Mouse (Mus musculus) embryo, embryonic 10.5 days (tissue): Measurements from ENCODE around the gene Ankrd13d.

Experiments used
- DNase-seq: peaks from one replicate; pipeline ENCODE4 v3.0.0-alpha.2; 2015; ENCODE audit warnings: low spot score

Ankrd13d gene

DNA sequence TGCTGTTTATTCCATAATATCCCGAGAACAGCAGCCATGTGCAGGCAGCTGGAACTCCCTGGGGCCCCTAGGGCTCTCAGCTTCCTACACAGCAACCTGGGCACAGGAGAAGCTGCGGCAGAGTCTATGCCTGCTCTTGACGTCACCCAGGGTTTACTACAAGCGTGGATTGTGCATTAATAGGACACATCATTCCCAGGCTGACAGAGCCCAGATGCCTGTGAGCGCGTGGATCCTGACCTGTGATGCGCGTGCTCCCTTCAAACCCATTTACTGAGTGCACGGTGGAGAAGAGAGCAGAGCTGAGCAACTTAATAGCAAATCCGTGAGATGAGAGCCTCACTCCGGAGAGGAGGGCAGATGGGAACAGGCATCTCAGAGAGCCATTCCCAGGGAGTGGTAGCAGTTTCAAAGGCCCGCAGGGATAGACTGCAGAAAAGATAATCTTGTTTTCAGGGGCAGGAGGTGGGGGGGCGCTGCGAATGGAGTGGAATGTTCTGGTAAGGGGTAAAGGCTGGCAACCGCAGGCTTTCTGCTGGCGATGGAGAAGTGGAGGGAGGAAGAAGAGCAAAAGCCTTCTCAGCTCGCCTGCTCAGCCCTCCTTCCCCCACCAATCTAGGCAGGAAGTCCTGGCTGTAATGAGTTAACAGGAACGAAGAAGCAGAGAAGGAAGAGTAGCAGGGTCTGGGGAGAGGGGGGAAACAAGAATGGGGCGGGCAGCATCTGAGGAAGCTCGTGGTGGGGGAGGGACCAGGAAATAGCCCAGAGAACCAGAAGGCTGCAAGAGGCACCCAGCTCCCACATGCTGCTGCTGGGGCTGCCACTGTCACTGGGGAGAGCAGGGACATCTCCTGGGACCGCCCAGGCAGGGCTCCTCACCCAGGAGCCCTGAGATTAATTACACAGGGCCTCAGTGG lies 19.1 kb upstream of the Ankrd13d start:
- DNase-seq: peak; percentile 45

DNA sequence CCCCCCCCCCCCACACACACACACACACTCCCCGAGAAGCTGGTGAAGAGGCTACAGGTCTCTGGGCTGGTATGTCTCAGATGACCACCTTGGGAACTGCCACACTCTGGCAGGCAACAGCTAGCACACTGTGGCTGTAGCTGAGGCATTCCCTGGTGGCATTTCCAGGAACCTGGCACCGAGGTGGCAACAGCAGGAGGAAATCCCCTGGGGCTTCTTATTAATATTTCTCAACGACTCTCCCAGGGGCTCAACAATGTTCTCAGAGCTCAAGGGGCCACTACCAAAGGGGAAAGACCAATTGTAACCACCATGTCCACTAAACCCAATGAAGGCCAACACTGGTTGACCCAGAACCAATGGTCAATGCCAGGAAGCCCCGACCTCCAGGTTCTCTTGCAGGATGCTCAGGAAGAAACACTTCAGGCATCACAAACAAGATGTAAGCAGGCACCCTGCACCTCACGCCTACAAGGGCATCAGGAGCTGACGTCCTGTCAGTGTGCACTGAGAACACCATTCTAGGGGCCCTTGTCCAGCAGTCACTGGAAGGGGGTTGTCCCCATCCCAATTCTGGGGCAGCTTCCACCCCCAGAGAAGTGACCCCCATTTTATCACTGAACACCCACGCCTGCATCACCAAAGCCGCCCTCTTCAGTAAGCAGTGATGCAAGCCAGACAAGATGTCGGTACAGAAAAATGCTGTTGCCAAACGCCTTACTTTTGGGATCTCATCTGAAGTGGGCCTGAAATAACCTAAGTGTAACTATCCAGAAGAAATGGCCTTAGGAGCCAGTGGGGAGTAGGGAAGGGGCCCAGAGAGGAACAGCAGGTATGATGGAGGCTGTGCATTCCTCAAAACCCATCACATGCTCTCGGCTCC lies 18.2 kb upstream of the Ankrd13d start:
- no peak for DNase-seq

DNA sequence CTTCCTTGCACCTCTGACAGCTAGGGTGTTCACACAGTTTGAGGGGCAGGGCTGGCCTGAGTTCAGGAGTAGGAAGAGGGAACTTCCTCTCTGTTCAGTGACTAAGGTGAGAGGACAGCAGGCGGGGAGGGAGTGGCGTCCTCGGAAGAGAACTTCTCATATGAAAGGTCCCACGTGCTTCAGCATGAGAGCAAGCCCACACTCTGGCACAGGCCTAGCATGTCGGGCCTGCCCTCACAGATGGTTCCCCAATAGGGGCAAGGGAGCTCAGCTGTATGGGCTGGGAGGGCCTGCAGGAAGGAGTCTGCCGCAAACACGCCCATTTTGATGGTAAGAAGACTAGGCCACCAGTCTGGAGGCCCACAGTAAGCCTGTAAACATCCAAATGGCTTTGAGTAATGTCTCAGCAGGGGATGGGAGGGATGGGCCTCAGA lies 17.4 kb upstream of the Ankrd13d start:
- DNase-seq: no peak

DNA sequence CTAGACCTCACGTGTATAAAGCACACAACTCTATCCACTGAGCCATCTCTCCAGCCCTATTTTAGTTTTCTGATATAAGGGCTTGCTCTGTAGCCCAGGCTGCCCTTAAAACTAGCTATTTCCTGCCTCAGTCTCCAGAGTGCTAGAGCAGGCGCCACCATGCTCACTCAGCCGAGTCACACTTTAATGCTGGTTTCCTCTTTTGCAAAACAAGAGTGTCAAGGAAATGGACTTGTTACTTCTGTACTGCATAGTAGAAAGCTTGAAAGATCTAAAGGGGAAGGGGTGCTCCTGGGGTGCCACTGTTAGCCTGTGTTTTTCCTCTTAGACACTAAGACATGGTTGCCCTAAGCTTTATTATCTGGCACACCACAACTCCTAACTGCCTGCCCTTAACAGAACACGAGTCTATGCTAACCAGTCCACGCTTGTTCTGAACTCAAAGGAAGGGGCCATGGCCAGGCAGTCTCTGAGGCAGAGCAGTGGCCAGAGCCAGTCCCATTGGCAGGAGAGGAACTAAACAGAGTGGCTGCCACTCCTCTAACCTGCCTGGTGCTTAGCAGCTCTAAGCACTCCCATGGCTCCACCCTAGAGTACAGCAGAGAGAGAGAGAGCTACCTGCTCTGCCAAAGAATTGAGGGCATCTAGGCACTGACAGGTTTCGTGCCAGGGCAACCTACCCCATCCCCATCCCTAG lies 16.8 kb upstream of the Ankrd13d start:
- DNase-seq: no peak

DNA sequence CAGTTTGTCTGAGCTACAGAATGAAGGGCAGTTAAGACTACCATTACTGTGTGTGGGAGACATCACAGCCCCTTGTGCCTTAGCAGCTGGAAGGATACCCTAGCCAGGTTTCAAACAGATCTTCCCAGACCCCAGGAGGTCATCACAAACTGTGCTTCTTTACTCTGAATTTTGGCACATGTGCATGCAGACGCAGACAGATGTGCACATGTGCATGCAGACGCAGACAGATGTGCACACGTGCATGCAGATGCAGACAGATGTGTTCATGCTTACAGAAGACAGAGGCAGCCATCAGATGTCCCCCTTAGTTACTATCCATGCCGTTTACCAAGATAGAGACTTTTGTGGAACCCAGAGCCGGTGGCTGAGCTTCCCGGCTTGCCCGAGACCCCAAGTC lies 16.2 kb upstream of the Ankrd13d start:
- DNase-seq: no peak

DNA sequence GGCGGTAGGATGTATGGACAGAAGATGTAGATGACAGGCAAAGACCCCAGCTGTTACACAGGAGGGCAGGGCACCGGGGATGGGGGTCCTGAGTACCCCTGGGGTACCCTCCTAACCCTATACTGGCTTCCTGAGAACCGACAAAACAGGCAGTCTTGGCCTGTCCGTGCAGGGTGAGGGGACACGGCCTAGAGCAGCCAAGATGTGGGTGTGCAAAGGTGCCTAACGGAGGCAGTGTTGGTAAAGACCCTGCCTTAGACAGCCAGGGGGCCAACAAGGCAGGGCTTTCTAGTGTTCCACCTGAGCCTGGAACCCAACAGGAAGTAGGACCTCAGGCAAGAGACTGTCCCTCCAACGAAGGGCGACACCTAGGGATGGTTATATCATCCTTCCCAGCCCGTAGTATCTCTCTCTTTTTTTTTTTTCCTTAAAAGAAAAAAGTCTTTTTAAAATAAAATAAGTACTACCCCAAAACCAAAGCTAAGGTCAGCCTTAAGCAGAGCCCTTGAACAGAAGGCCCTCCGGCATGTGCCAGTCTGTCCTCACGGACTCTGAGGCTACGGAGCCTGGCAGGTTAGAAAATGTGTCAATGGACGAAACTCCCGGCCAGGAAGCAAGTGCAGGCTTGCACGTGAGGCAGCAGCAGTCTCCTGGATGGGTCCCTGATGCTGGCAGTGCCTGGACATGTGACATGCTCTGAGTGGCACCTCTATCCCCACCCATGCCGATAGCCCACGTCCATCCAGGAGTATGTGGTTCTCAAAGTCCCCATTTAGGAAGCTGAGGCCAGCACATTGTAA lies 15.6 kb upstream of the Ankrd13d start:
- no peak for DNase-seq

DNA sequence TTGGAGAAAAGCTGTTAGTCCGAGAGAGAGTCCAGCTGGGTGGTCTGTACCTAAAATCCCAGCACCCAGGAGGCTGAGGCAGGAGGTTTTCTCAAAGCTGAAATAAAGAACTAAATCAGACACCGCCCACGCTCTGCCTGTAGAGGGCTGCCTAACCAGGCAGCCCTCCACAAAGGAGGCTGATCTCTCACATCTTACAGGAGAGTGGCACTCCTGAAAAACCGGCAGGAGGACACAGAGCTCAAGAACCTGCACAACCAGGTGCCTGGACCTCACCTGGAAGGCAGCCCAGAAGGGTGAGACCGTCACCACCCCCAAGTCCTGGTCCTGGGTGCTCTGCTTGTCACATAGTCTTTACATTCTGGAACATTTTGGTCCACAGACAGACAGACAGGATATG lies 14.9 kb upstream of the Ankrd13d start:
- no peak for DNase-seq

DNA sequence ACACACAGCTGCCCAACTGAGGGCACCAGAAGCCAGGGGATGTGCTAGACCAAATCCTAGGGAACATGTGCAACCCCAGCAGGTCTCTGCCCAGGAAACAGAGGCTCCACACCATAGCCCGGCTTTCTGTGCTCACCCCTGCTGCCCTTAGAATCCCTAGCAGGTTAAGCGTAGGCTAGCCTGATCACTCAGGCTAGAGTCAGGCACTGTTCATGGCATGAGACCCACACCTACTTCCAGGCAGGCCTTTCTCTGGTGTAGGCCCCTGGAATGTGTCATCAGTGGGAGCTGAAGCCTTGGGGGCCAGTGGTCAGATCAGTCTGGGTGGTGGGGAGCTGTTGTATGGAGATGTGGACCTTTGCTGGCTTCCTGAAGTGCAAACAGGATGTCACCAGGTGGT lies 13.7 kb upstream of the Ankrd13d start:
- no peak for DNase-seq

DNA sequence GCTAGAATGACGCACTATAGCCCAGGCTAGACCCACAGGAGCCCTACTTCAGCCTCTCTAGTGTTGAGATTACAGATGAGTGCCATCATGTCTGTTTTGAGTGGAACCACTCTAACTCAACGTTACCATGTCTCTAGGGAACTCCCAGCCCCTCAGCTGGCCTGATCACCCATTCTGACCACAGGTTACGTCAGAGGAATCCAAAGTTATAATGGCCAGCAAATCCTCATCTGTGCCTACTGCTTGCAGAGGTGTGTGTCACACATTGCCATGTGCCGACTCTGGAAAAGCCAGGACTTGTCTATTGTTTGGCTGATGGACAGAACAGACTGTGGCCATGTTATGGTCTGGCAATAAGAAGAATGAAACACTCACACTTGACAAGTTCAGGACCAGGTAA lies 12.5 kb upstream of the Ankrd13d start:
- DNase-seq: no peak

DNA sequence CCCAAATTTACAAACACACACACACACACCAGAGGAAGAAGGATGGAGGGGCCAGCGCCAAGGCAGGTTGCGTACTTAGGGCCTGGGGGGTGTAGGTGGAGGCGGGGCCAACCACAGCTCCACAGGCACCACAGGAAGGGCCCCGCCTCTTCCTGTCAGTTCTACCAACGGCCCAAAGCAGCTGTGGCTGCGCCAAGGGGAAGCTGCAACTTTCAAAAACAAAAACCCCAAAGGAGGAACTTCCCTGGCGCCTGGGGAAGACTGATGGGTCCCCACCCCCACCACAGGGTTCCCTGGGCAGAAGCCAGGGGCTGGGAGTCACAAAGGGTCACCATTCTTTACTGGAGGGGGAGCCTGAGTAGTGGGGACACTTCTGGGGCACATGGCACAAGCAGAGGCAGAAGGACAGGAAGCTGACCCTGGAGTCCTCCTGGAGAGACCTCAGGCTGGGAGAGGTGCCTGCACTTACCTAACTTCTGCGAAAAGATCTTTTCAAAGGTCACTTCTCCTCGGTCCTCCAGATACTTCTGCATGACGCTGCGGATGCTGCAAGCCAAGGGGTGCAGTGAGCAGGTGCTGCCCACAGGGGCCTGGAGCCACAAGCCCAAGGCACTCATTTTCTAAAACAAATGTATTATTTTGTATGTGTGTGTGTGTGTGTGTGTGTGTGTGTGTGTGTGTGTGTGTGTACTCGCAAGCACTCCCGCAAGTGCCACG lies 11.6 kb upstream of the Ankrd13d start:
- no peak for DNase-seq

DNA sequence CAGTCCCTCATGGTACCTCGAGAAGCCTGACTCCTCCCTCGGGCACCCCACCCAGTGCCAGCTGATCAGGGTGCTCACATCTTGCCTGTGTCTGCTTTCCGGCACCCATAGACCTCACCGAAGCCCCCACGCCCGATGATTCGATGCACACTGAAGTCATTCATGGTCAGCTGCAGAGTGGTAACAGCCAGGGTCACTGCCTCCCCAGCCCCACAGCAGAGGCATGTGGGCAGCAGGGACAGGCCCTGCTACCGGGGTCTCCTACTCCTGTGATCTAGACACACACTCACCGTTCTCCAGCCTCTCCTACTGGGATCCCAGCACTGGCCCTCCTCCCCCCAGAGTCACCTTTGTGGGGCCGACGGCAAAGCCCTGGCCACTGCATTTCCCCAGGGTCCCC lies 8.2 kb upstream of the Ankrd13d start:
- DNase-seq: no peak

DNA sequence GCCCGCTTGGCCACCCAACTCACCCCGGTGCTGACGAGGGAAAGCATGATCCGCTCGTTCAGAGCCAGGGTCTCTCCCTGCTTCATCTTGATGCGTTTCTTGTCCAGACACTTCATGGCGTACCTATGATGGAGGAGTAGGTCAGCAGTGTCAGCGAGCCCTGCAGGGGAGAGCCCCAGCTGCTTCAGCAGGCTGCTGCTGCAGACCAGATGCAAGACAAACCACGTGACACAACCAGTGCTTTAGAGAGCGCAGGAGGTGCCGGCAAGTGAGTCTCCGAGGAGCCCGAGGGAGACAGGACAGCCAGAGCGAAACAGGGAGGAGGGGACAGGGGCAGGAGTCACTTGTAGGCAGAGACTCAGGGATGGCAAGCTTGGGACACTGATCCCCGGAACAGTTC lies 7.8 kb upstream of the Ankrd13d start:
- DNase-seq: no peak

DNA sequence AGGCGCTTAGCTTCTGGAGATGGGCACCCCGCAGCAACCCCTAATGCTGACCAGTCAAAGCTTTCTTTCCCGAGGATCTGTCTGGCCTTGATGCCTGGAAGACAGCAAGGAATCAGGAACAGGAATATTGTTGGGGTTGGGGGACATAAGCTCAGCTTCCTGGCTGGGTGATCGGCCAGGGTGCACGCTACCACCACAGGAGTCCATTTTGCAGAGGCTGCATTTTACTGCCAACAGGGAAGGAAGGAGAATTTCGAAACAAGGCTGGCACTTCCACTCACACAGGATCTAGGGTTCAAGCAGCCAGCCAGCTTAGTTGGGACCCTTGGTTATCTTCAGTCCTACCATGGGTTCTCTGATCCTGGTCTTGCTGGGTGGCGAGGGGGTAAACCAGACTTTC lies 716 bp upstream of the Ankrd13d start:
- DNase-seq: no peak

DNA sequence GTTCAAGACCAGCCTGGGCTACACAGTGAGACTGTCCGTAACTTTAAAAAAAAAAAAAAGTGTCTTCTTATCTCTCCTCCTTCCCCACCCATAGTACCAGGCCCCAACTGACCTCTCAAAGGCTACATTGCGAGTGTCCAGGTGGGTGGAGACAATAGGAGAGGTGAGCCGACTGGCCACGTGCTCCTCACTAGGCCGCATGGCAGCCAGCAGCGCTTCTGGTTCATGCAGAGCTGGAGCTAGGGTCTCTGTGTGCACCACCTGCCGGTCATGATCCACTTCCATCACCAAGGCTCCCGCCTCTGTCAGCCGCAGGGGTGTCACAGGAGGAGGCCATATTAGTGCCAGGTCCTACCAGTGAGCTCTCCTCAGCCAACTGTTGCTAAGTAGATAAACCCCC lies 2.5 kb downstream of the Ankrd13d start:
- no peak for DNase-seq

DNA sequence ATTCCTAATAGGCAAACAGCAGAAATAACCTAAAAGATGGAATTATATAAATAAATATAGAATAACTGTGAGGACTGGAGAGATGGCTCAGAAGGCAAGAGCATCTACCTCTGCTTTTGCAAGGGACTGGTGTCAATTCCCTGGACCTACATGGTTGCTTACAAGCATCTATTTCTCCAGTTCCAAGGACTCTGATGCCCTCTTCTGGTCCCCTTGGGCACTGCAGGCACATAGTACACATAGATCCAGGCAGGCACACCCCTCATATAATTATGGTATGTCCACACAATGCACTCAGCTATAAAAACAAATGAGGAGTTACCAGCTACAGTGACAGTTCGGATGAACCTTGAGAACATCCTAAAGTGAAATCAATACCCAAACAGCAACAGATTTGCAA lies 3.5 kb downstream of the Ankrd13d start:
- no peak for DNase-seq

DNA sequence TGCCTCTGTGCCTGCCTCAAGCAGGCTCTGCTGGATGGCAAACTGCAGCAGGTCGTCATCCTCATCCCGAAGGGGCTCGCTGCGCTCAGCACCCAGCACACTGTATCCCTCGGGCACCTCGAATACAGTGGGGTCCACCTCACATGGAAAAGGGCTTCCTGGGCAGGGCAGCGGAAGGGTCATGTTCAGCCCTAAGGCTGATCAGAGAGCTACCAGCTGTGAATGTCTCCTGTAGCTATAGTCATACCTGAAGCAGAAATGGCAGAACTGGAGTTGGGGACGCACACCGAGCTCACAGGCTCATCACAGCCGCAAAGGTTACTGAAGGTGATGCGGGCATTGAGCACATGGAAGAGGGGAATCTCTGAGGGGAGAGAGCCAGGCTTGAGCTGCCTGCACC lies 12.0 kb downstream of the Ankrd13d start:
- DNase-seq: no peak

DNA sequence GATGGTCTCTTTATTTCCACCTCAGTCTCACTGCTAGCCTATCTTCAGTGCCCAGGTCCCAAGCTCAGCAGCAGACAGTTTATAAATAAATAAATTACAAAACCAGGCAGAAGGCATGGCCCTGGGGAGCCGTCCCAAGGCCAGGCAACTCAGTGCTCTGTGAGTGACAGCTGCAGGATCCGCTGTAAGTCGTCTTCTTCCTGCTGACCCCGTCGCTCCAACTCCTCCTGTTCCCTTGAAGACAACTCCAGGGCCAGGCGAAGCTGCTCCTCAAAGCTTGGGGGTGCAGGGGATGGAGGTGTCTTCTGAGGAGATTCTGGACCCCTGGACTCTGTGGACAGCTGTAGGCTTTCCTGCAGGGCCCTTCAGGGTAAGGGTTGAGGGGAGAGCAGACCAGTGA lies 12.8 kb downstream of the Ankrd13d start:
- DNase-seq: no peak

DNA sequence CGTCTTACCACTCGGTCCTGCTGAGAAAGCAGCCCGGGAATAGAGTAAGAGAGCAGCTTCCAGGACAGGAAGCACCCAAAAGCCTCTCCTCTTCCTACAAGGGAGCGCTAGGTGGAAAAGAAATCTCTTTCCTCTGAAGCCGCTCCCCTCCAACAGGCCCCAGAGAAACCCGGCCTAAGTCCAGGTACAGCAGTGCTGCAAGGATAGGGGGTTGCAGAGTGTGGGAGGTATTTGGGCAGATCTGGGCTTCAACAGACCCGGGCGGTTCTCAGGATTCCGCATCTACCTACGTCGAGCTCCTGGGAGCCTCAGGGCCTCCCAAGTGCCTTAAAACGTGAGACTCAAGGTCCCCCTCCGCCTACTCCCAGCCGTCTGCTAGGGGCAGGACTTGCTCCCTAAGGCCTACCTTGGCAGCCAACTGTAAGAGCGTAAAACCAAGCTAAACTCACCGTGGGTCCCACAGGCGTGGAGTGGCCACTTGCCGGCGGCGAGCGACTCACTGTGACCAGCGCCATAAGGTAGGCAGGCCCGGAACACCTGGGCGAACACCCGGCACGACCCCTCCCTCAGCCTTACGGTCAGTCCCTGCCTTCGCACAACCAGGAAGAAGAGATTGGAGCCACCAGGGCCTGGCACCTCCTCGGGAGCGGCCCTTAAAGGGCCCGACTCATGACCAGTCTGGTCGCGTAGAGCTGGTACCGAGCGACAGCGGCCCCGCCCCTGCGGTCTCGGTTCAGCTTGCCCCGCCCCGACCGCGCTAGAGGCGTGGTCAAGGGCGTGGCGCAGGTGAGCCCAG lies 14.2 kb downstream of the Ankrd13d start, which contains the start of gene Ssh3:
Ssh3 (minus strand) TSS at position 615 of the 796 bp plus-strand sequence.
- peak; percentile 34 for DNase-seq

DNA sequence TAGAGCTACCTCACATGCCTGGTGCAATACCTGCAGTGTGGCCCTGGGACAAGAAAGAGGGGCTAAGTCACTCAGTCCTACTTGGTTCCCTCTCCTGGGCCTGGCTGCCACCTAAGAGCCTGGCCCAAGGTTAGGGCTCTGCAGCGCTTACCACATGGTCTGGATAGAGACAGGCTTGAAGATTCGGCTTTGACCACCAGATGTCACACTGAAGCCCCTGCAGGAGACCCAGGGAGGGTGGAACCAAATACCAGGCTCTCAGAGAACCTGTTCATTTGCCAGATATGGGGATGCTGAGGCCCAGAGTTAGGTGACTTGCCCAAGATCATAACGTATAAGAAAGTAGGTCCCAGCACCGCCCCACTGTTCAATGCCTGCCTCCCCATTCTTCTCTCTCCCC lies 17.0 kb downstream of the Ankrd13d start:
- no peak for DNase-seq

DNA sequence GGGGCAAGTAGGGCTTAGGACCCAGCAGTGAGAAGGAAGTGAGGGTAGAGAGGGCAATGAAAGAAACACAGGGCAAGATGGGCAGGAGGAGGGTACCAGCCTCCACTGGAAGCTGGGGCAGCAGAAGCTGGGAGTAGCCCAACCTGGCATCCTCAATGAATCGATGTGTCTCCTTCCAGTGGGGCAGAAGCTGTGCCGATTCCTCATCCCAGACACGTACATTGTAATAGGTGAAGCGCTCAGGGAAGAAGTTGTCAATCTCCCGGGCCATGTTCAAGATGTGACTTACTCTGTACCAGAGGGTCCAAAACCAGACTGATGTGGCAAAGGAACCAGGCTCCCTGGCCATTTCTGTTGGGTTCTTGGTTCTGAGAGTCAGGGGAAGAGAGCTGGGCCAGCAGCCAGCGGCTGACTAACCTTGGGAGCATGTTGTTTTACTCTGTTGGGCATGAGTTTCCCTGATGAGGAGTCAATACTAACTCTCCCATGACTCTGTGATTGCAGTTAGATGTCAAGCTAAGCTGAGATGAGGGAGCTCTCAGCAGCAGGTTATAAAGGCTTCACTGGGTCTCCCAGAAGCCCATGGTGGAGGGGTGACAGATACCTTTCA lies 18.7 kb downstream of the Ankrd13d start:
- no peak for DNase-seq
